Mouse (Mus musculus) cortical plate, adult 2 months (tissue): ENCODE results near the gene Matn4.

Source experiments
- CTCF ChIP-seq: fragments of 200-500 bp; IDR thresholded peaks from 2 replicates; pipeline ENCODE4 v1.5.1; 2011; ENCODE audit warnings: mild to moderate bottlenecking, control low read depth, low read length; ENCODE audit not compliant: insufficient read depth; ENCODE audit errors: extremely low read depth
- POLR2A ChIP-seq: fragments of 200-500 bp; IDR thresholded peaks from 2 replicates; pipeline ENCODE4 v1.6.1; 2011; ENCODE audit warnings: mild to moderate bottlenecking, low read length, control low read depth; ENCODE audit not compliant: insufficient read depth; ENCODE audit errors: extremely low read depth

DNA sequence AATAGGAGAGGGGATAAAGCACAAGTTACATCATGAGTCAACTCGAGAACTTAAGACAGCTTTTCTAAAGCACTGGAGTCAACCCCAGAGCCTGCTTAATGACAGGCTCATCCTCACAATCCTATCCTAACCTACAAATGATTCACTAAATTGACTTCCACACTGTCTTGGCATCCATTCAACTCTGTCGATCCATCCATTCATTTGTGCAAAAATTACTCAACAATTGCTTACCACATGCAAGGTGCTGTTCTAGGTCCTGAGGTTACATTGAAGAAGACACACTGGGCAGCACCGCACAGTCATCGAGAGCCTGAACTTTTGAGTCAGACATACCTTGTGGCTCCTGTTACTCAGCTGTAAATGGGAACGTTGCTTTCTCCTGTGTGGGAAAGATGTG is 45.9 kb downstream of the Matn4 start:
- TF ChIP-seq CTCF, result no peak
- no peak for TF ChIP-seq POLR2A
